Mouse (Mus musculus): ENCODE results near the gene Pip5k1b. TPM values are rescaled to one million over a fixed set of nuclear protein-coding genes. Genes with fewer than 3 reads are reported as not detected.

Gene Pip5k1b
- polyA plus RNA-seq, 1 experiment from 2014 or later, result 0.82 TPM

- no peak overlapping the region for H3K4me3 ChIP-seq
- H3K9me3 ChIP-seq, result no peaks in the 10 kb centered on the region
- ATAC-seq (ENCODE audit: low read depth), result no peak
Observed at GRCm38 (mm10) chr19:24526731-24527612, 28.7 kb downstream of the Pip5k1b start.

GRCm38 (mm10) chr19:24523476-24524313 lies 32.0 kb downstream of the Pip5k1b start:
- no peak overlapping the region for H3K9ac ChIP-seq
- no peaks in the 10 kb centered on the region for H3K36me3 ChIP-seq
- 67% methylated on average over 15 of the region's 15 CpGs for WGBS
- no peaks in the 10 kb centered on the region for H3K4me1 ChIP-seq (replicated peaks)
- H3K27ac ChIP-seq (replicated peaks), result no peak overlapping the region
- H3K9me3 ChIP-seq, result no peaks in the 10 kb centered on the region
- H3K27me3 ChIP-seq, result no peaks in the 10 kb centered on the region
- H3K4me2 ChIP-seq, result no peak overlapping the region
- H3K4me3 ChIP-seq, result no peak overlapping the region
- no peak for ATAC-seq (ENCODE audit: low read depth)

More at GRCm38 (mm10) chr19:24526731-24527612, 28.7 kb downstream of the Pip5k1b start:
- no peak overlapping the region for H3K9ac ChIP-seq
- 89% methylated on average over 15 of the region's 15 CpGs for WGBS
- no peaks in the 10 kb centered on the region for H3K4me1 ChIP-seq (replicated peaks)
- H3K4me2 ChIP-seq, result no peak overlapping the region
- no peak overlapping the region for H3K27ac ChIP-seq (replicated peaks)
- no peaks in the 10 kb centered on the region for H3K36me3 ChIP-seq
- no peaks in the 10 kb centered on the region for H3K27me3 ChIP-seq

GRCm38 (mm10) chr19:24521997-24522396 lies 33.7 kb downstream of the Pip5k1b start:
- H3K27ac ChIP-seq (replicated peaks), result no peak overlapping the region
- 88% methylated on average over 7 of the region's 7 CpGs for WGBS
- no peaks in the 10 kb centered on the region for H3K36me3 ChIP-seq
- ATAC-seq (ENCODE audit: low read depth), result no peak
- H3K4me1 ChIP-seq (replicated peaks), result no peaks in the 10 kb centered on the region
- H3K9me3 ChIP-seq, result no peaks in the 10 kb centered on the region
- H3K4me2 ChIP-seq, result no peak overlapping the region
- H3K9ac ChIP-seq, result no peak overlapping the region
- no peaks in the 10 kb centered on the region for H3K27me3 ChIP-seq
- no peak overlapping the region for H3K4me3 ChIP-seq

GRCm38 (mm10) chr19:24521146-24521545 lies 34.5 kb downstream of the Pip5k1b start:
- no peak for ATAC-seq (ENCODE audit: low read depth)
- H3K4me2 ChIP-seq, result no peak overlapping the region
- no peak overlapping the region for H3K9ac ChIP-seq
- no peaks in the 10 kb centered on the region for H3K9me3 ChIP-seq
- no peaks in the 10 kb centered on the region for H3K36me3 ChIP-seq
- H3K4me1 ChIP-seq (replicated peaks), result no peaks in the 10 kb centered on the region
- no peaks in the 10 kb centered on the region for H3K27me3 ChIP-seq
- no peak overlapping the region for H3K4me3 ChIP-seq
- 61% methylated on average over 9 of the region's 9 CpGs for WGBS
- H3K27ac ChIP-seq (replicated peaks), result no peak overlapping the region

GRCm38 (mm10) chr19:24519732-24520409 lies 35.8 kb downstream of the Pip5k1b start:
- Histone ChIP-seq H3K9me3 (no peaks in the 10 kb centered on the region), H3K27me3 (no peaks in the 10 kb centered on the region), H3K9ac (no peak overlapping the region), H3K4me1 (replicated peaks) (no peaks in the 10 kb centered on the region), H3K36me3 (no peaks in the 10 kb centered on the region), H3K4me2 (no peak overlapping the region), H3K4me3 (no peak overlapping the region), H3K27ac (replicated peaks) (no peak overlapping the region)
- 88% methylated on average over 6 of the region's 6 CpGs for WGBS
- ATAC-seq (ENCODE audit: low read depth), result no peak

GRCm38 (mm10) chr19:24518384-24518783 lies 37.3 kb downstream of the Pip5k1b start:
- Histone ChIP-seq H3K4me1 (replicated peaks) (no peaks in the 10 kb centered on the region), H3K27ac (replicated peaks) (no peak overlapping the region), H3K36me3 (no peaks in the 10 kb centered on the region), H3K9me3 (no peaks in the 10 kb centered on the region), H3K4me2 (no peak overlapping the region), H3K27me3 (no peaks in the 10 kb centered on the region), H3K4me3 (no peak overlapping the region), H3K9ac (no peak overlapping the region)
- ATAC-seq (ENCODE audit: low read depth), result no peak

GRCm38 (mm10) chr19:24517057-24517456 lies 38.6 kb downstream of the Pip5k1b start:
- H3K4me2 ChIP-seq, result no peak overlapping the region
- H3K4me1 ChIP-seq (replicated peaks), result no peaks in the 10 kb centered on the region
- WGBS, result 87% methylated on average over 7 of the region's 7 CpGs
- no peaks in the 10 kb centered on the region for H3K27me3 ChIP-seq
- no peak overlapping the region for H3K9ac ChIP-seq
- H3K27ac ChIP-seq (replicated peaks), result no peak overlapping the region
- H3K36me3 ChIP-seq, result no peaks in the 10 kb centered on the region
- no peaks in the 10 kb centered on the region for H3K9me3 ChIP-seq
- no peak overlapping the region for H3K4me3 ChIP-seq
- no peak for ATAC-seq (ENCODE audit: low read depth)

GRCm38 (mm10) chr19:24515941-24516340 lies 39.7 kb downstream of the Pip5k1b start:
- H3K4me1 ChIP-seq (replicated peaks), result no peaks in the 10 kb centered on the region
- H3K36me3 ChIP-seq, result no peaks in the 10 kb centered on the region
- H3K4me3 ChIP-seq, result no peak overlapping the region
- H3K9ac ChIP-seq, result no peak overlapping the region
- no peak overlapping the region for H3K27ac ChIP-seq (replicated peaks)
- H3K9me3 ChIP-seq, result no peaks in the 10 kb centered on the region
- peaks cover 9% of the 10 kb centered on the region for H3K27me3 ChIP-seq
- no peak for ATAC-seq (ENCODE audit: low read depth)
- WGBS, result 93% methylated on average over 3 of the region's 3 CpGs
- H3K4me2 ChIP-seq, result no peak overlapping the region

GRCm38 (mm10) chr19:24514661-24515642 lies 40.7 kb downstream of the Pip5k1b start:
- ATAC-seq (ENCODE audit: low read depth), result no peak
- Histone ChIP-seq H3K27ac (replicated peaks) (no peak overlapping the region), H3K9me3 (no peaks in the 10 kb centered on the region), H3K4me3 (no peak overlapping the region), H3K27me3 (peaks cover 10% of the 10 kb centered on the region), H3K36me3 (no peaks in the 10 kb centered on the region), H3K4me2 (no peak overlapping the region), H3K4me1 (replicated peaks) (no peaks in the 10 kb centered on the region), H3K9ac (no peak overlapping the region)
- 87% methylated on average over 15 of the region's 15 CpGs for WGBS

- no peaks in the 10 kb centered on the region for H3K9me3 ChIP-seq
- H3K4me1 ChIP-seq (replicated peaks), result peaks cover 11% of the 10 kb centered on the region
- ATAC-seq (ENCODE audit: low read depth), result no peak
- H3K27me3 ChIP-seq, result peaks cover 13% of the 10 kb centered on the region
- H3K4me2 ChIP-seq, result no peak overlapping the region
- no peak overlapping the region for H3K27ac ChIP-seq (replicated peaks)
- H3K9ac ChIP-seq, result no peak overlapping the region
- H3K4me3 ChIP-seq, result no peak overlapping the region
- WGBS, result 86% methylated on average over 20 of the region's 20 CpGs
- no peaks in the 10 kb centered on the region for H3K36me3 ChIP-seq
Observed at GRCm38 (mm10) chr19:24513105-24513843, 42.4 kb downstream of the Pip5k1b start.

GRCm38 (mm10) chr19:24511939-24512338 lies 43.7 kb downstream of the Pip5k1b start:
- Histone ChIP-seq H3K9me3 (no peaks in the 10 kb centered on the region), H3K9ac (no peak overlapping the region), H3K27ac (replicated peaks) (no peak overlapping the region), H3K4me3 (no peak overlapping the region), H3K4me2 (no peak overlapping the region), H3K36me3 (no peaks in the 10 kb centered on the region), H3K27me3 (peaks cover 13% of the 10 kb centered on the region), H3K4me1 (replicated peaks) (peaks cover 24% of the 10 kb centered on the region)
- WGBS, result 92% methylated on average over 7 of the region's 7 CpGs
- no peak for ATAC-seq (ENCODE audit: low read depth)

All from neural tube, embryonic 13.5 days (tissue).